Mouse (Mus musculus) heart, embryonic 10.5 days (tissue): Measurements from ENCODE around the gene Shc2. TPM values are rescaled to one million over a fixed set of nuclear protein-coding genes. Genes with fewer than 3 reads are reported as not detected.

Experiments used
- DNase-seq: peaks from one replicate; pipeline ENCODE4 v3.0.0-alpha.2; 2017; ENCODE audit warnings: low spot score
- H3K27ac ChIP-seq: fragments of 300-500 bp; sonication (generic); 2 replicates; pipeline ENCODE4 v1.5.1; 2016; ENCODE audit warnings: mild to moderate bottlenecking
- H3K27me3 ChIP-seq: fragments of 300-500 bp; sonication (generic); 2 replicates; pipeline ENCODE4 v1.6.1; 2016; ENCODE audit warnings: mild to moderate bottlenecking; ENCODE audit not compliant: poor library complexity, insufficient read depth, severe bottlenecking
- H3K36me3 ChIP-seq: fragments of 300-500 bp; sonication (generic); 2 replicates; pipeline ENCODE4 v1.6.1; 2016; ENCODE audit warnings: mild to moderate bottlenecking, moderate library complexity
- H3K4me1 ChIP-seq: fragments of 300-500 bp; sonication (generic); 2 replicates; pipeline ENCODE4 v1.6.1; 2016; ENCODE audit warnings: mild to moderate bottlenecking
- H3K4me3 ChIP-seq: fragments of 300-500 bp; sonication (generic); 2 replicates; pipeline ENCODE4 v1.5.1; 2016; ENCODE audit warnings: mild to moderate bottlenecking, moderate library complexity
- H3K9me3 ChIP-seq: fragments of 300-500 bp; sonication (generic); 2 replicates; pipeline ENCODE4 v1.6.1; 2016; ENCODE audit warnings: mild to moderate bottlenecking, moderate library complexity
- WGBS: fragments of 180-500 bp; shearing (Covaris S2); methylation state at CpG from one replicate; pipeline ENCODE4 v1.1.7; 2016; 5-methylcytosine and 5-hydroxymethylcytosine counted together
- polyA plus RNA-seq: library from polyadenylated mRNA; unstranded; fragments of >200 nt; fragmentation: Nextera tagmentation; extraction: Ambion mirVana; gene quantifications from 2 replicates; pipeline ENCODE4 v1.2.1, GENCODE M21; 2016

The Shc2 gene
- polyA plus RNA-seq, 1 experiment from 2014 or later = 6.3 TPM

- no peak overlapping the region for H3K4me3 ChIP-seq
- no peaks in the 10 kb centered on the region for H3K4me1 ChIP-seq
- no peak for DNase-seq
- H3K27me3 ChIP-seq = 0 out of 2 replicates have a peak, but pooled peaks cover 29% of the 10 kb centered on the region
- H3K9me3 ChIP-seq = no peaks in the 10 kb centered on the region
- no peaks in the 10 kb centered on the region for H3K36me3 ChIP-seq
- WGBS = 76% methylated on average over 9 of the region's 9 CpGs
- H3K27ac ChIP-seq = no peak overlapping the region
These were observed 12.3 kb downstream of the Shc2 start for GRCm38 (mm10) chr10:79625398-79625797.

- H3K27me3 ChIP-seq = 0 out of 2 replicates have a peak, but pooled peaks cover 24% of the 10 kb centered on the region
- no peak overlapping the region for H3K4me3 ChIP-seq
- H3K27ac ChIP-seq = no peak overlapping the region
- H3K36me3 ChIP-seq = no peaks in the 10 kb centered on the region
- H3K4me1 ChIP-seq = no peaks in the 10 kb centered on the region
- 74% methylated on average over 12 of the region's 12 CpGs for WGBS
- DNase-seq = no peak
- H3K9me3 ChIP-seq = no peaks in the 10 kb centered on the region
These were observed 13.8 kb downstream of the Shc2 start for GRCm38 (mm10) chr10:79623950-79624349.

GRCm38 (mm10) chr10:79616376-79616775 is 21.3 kb downstream of the Shc2 start:
- no peak for DNase-seq
- Histone ChIP-seq H3K9me3 (no peaks in the 10 kb centered on the region), H3K4me3 (no peak overlapping the region), H3K27me3 (peaks cover 42% of the 10 kb centered on the region), H3K4me1 (peaks cover 29% of the 10 kb centered on the region), H3K36me3 (no peaks in the 10 kb centered on the region), H3K27ac (no peak overlapping the region)
- WGBS = 84% methylated on average over 5 of the region's 5 CpGs

- Histone ChIP-seq H3K4me1 (peaks cover 29% of the 10 kb centered on the region), H3K27ac (no peak overlapping the region), H3K36me3 (no peaks in the 10 kb centered on the region), H3K27me3 (peaks cover 47% of the 10 kb centered on the region), H3K9me3 (no peaks in the 10 kb centered on the region), H3K4me3 (no peak overlapping the region)
- WGBS = 10% methylated on average over 8 of the region's 8 CpGs
- no peak for DNase-seq
These were observed 21.9 kb downstream of the Shc2 start for GRCm38 (mm10) chr10:79615860-79616259.

- DNase-seq = no peak
- H3K4me3 ChIP-seq = peak overlapping the region; percentile 70
- H3K27me3 ChIP-seq = peaks cover 59% of the 10 kb centered on the region
- H3K27ac ChIP-seq = no peak overlapping the region
- H3K9me3 ChIP-seq = no peaks in the 10 kb centered on the region
- peaks cover 29% of the 10 kb centered on the region for H3K4me1 ChIP-seq
- 72% methylated on average over 1 of the region's 1 CpGs for WGBS
- H3K36me3 ChIP-seq = no peaks in the 10 kb centered on the region
These were observed 23.4 kb downstream of the Shc2 start for GRCm38 (mm10) chr10:79614305-79614643.

- peaks cover 64% of the 10 kb centered on the region for H3K27me3 ChIP-seq
- H3K9me3 ChIP-seq = no peaks in the 10 kb centered on the region
- DNase-seq = peak; percentile 87
- no peaks in the 10 kb centered on the region for H3K36me3 ChIP-seq
- H3K4me3 ChIP-seq = peak within 1 kb of the TSS; percentile 70
- WGBS = 1% methylated on average over 60 of the region's 60 CpGs
- peak within 1 kb of the TSS; percentile 43 for H3K27ac ChIP-seq
- peaks cover 29% of the 10 kb centered on the region for H3K4me1 ChIP-seq
These were observed 24.0 kb downstream of the Shc2 start, which contains the start of gene C2cd4c for GRCm38 (mm10) chr10:79613578-79614304. C2cd4c (minus strand) TSS chr10:79614025.

- no peak for DNase-seq
- Histone ChIP-seq H3K27ac (peak overlapping the region; percentile 17), H3K36me3 (no peaks in the 10 kb centered on the region), H3K27me3 (peaks cover 65% of the 10 kb centered on the region), H3K9me3 (no peaks in the 10 kb centered on the region), H3K4me3 (peak overlapping the region; percentile 70), H3K4me1 (peaks cover 29% of the 10 kb centered on the region)
- WGBS = 9% methylated on average over 51 of the region's 51 CpGs
These were observed 25.3 kb downstream of the Shc2 start for GRCm38 (mm10) chr10:79612192-79613135.

GRCm38 (mm10) chr10:79611296-79611695 is 26.4 kb downstream of the Shc2 start:
- H3K9me3 ChIP-seq = no peaks in the 10 kb centered on the region
- peaks cover 29% of the 10 kb centered on the region for H3K4me1 ChIP-seq
- H3K36me3 ChIP-seq = no peaks in the 10 kb centered on the region
- DNase-seq = no peak
- peak overlapping the region; percentile 70; the same call in 1 of the 2 replicates for H3K4me3 ChIP-seq
- no peak overlapping the region for H3K27ac ChIP-seq
- 23% methylated on average over 5 of the region's 5 CpGs for WGBS
- peaks cover 65% of the 10 kb centered on the region for H3K27me3 ChIP-seq

GRCm38 (mm10) chr10:79609276-79609675 is 28.4 kb downstream of the Shc2 start:
- Histone ChIP-seq H3K4me1 (peaks cover 29% of the 10 kb centered on the region), H3K36me3 (no peaks in the 10 kb centered on the region), H3K9me3 (no peaks in the 10 kb centered on the region), H3K4me3 (no peak overlapping the region), H3K27ac (no peak overlapping the region), H3K27me3 (peaks cover 56% of the 10 kb centered on the region)
- no peak for DNase-seq
- WGBS = 79% methylated on average over 3 of the region's 3 CpGs

GRCm38 (mm10) chr10:79607892-79608291 is 29.8 kb downstream of the Shc2 start:
- Histone ChIP-seq H3K4me3 (no peak overlapping the region), H3K27me3 (peaks cover 42% of the 10 kb centered on the region), H3K36me3 (no peaks in the 10 kb centered on the region), H3K27ac (no peak overlapping the region), H3K9me3 (no peaks in the 10 kb centered on the region), H3K4me1 (peaks cover 16% of the 10 kb centered on the region)
- no peak for DNase-seq
- WGBS = 37% methylated on average over 2 of the region's 2 CpGs

GRCm38 (mm10) chr10:79606537-79606936 is 31.2 kb downstream of the Shc2 start:
- Histone ChIP-seq H3K4me3 (no peak overlapping the region), H3K27me3 (peaks cover 29% of the 10 kb centered on the region), H3K36me3 (no peaks in the 10 kb centered on the region), H3K4me1 (peaks cover 2% of the 10 kb centered on the region), H3K9me3 (no peaks in the 10 kb centered on the region), H3K27ac (no peak overlapping the region)
- WGBS = 68% methylated on average over 4 of the region's 4 CpGs
- DNase-seq = no peak

GRCm38 (mm10) chr10:79597936-79598230 is 39.8 kb downstream of the Shc2 start:
- 72% methylated on average over 4 of the region's 4 CpGs for WGBS
- no peak for DNase-seq

More at GRCm38 (mm10) chr10:79597936-79598230, 39.8 kb downstream of the Shc2 start:
- H3K27ac ChIP-seq = no peak overlapping the region
- peaks cover 48% of the 10 kb centered on the region for H3K27me3 ChIP-seq
- no peaks in the 10 kb centered on the region for H3K9me3 ChIP-seq
- H3K36me3 ChIP-seq = no peaks in the 10 kb centered on the region
- H3K4me1 ChIP-seq = no peaks in the 10 kb centered on the region; the same call in 1 of the 2 replicates
- no peak overlapping the region for H3K4me3 ChIP-seq
